Mouse (Mus musculus): ENCODE measurements around the gene Grik4.

- TF ChIP-seq CTCF (IDR thresholded peaks at IDR 0.05; ENCODE audit: insufficient read depth, low read depth, low read length) (no peak), POLR2A (IDR thresholded peaks at IDR 0.05; ENCODE audit: insufficient read depth, low read depth, low read length) (no peak)
Observed at GRCm38 (mm10) chr9:42913201-42913600, 31.1 kb downstream of the Grik4 start.

Measured in olfactory bulb, adult 2 months (tissue).